Mouse (Mus musculus) pancreas, adult 10 weeks (tissue): ENCODE data around the gene N4bp2. TPM values are rescaled to one million over a fixed set of nuclear protein-coding genes. Genes with fewer than 3 reads are reported as not detected.

Source experiments
- polyA plus RNA-seq: library from polyadenylated mRNA; stranded (reverse); fragments of 350-450 nt; fragmentation: Illumina TruSeq; extraction: RNeasy Lipid Tissue Mini Kit (QIAGEN cat#74804); gene quantifications from one replicate; pipeline ENCODE4 v1.2.3, GENCODE M21; 2015; ENCODE audit warnings: low read depth, low replicate concordance; ENCODE audit not compliant: insufficient read depth

N4bp2 gene
- polyA plus RNA-seq: 2.1 TPM

DNA sequence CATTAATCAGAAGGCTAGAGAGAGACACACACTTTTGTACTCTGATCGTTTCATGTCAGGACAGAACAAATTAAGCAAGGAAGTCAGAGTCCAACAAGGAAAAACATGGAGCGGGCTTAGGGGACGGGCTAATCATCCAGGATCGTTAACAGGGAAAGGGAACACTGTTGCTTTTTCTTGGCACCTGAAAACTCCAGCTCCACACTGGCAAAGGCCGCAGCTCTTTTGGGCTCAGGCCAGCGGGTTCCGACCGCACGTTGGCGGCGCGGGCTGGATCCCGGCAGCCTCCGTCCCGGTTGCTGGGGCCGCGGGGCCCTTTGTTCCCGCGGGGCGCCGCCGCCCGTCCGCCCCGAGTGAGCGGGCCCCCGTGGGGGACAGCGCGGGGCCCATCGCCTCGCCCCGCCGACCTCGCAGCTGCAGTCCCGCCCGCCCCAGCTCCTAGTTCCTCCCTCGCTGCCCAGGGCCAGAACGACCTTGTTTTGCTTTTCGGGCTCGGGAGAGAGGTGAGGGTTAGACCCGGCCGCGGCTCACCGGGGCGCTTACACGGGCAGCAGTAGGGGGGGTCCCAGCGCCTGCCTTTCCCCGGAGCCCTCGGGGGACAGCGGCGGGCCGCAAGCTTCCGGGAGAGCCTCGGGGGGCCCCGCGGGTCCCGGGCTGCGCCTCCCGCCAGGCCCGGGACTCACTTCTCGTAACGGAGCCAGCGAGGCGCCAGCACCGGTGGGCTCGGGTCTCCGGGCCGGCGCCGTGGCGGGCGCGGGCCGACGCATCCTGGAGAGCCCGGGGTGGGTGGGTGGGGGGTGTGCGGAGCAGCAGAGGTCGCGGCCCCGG lies at the start of gene N4bp2:
Gene N4bp2 (plus strand): TSS at position 434 of the 828 bp plus-strand sequence.

DNA sequence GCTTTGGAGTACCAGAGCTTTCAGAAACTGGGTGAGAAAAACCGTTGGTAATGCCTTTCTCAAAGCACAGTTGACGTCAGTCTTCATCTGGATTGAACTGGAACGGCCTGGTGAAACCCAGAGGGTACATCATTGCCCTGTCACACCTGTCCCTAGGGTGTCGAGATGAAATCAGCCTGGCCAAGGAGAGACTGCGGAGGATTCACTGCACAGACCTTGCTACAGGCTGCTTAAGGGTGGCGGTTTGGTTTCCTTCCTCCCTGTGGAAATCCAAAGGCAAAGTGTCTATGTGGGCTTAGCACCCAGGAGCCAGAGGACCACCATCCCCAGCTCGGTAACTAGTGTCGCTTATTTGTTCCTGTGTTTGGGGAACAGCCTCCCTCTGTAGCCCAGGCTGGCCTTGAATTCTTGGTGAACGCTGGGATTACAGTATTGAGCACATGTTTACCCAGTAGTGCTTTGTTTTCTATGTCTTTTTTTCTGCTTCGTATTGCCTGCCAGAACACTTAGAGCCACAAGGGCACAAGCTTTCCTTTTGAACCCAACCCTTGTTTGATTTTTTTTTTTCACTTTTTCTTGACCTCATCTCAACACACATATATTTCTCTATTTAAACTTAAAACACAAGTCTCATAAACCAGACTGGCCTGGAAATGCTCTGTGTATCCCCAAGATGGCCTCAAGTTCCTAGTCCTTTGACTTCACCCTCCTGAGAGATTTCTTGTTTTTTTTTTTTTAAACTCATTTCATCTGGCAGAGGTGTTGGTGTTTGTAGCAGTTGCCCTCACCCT lies 98.0 kb downstream of the N4bp2 start, which contains the start of gene Rhoh:
Gene Rhoh (plus strand): TSS at position 60 of the 791 bp plus-strand sequence.

Other genes starting within 250 kb of the N4bp2 start
- 51.3 TPM for gene Smim14, start 226.3 kb upstream of the N4bp2 start, polyA plus RNA-seq
- gene Ube2k, start 226.3 kb upstream of the N4bp2 start, polyA plus RNA-seq: 15.6 TPM
- 18.6 TPM for gene Pds5a, start 65.2 kb upstream of the N4bp2 start, polyA plus RNA-seq
- 0.20 TPM for gene Rhoh, start 97.7 kb downstream of the N4bp2 start, polyA plus RNA-seq
- not detected for gene Chrna9, start 171.4 kb downstream of the N4bp2 start, polyA plus RNA-seq
- gene 9130230L23Rik, start 240.8 kb downstream of the N4bp2 start, polyA plus RNA-seq: 1.3 TPM